Mouse (Mus musculus) skeletal muscle tissue, adult 2 months (tissue): Measurements from ENCODE around the gene Borcs7.

Experiments
- DNase-seq: peaks from one replicate; pipeline ENCODE4 v3.0.0-alpha.2; 2012; ENCODE audit warnings: low read depth, low spot score

The Borcs7 gene

GRCm38 (mm10) chr19:46662784-46663183 is 26.9 kb upstream of the Borcs7 start:
- no peak for DNase-seq

DNA sequence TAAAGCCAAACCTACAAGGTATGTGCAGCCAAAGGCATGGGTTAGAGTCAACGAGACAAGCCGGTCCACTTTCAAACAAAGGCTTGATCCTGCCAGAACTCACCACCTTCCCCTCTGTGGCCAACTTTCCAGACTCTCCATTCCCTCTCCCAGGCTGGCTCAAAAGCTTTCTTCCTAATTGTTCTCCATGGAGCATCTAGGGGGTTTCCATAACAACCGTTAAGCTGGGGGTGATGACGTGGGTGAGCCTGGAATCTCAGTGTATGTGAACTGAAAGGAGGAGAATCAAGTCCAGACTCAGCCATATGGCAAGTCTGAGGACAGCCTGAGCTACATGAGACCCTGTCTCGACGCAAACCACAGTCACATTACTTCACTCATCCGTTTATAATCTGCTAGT is 24.2 kb upstream of the Borcs7 start:
- no peak for DNase-seq

GRCm38 (mm10) chr19:46667300-46667699 is 22.4 kb upstream of the Borcs7 start:
- no peak for DNase-seq

- no peak for DNase-seq
Observed at GRCm38 (mm10) chr19:46668263-46668662, 21.4 kb upstream of the Borcs7 start.

DNA sequence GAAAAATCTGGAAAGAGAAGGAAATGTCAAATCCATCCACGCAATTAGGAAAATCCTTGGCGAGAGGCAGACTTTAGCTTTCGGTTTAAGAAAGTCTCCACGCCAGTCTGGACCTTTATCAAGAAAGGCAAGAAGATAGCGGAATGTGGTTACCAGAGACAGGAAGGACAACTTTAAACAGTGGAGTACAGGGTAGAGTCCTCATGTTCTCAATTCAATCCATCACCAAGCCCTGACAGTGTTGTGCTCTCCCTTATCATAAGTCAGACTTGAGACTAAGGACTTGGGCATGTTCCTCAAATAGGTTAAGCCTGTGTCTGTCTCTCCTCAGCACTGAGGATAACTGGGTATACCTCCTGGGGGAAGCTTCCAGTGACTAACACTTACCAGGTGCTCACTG is 19.9 kb upstream of the Borcs7 start:
- no peak for DNase-seq

DNA sequence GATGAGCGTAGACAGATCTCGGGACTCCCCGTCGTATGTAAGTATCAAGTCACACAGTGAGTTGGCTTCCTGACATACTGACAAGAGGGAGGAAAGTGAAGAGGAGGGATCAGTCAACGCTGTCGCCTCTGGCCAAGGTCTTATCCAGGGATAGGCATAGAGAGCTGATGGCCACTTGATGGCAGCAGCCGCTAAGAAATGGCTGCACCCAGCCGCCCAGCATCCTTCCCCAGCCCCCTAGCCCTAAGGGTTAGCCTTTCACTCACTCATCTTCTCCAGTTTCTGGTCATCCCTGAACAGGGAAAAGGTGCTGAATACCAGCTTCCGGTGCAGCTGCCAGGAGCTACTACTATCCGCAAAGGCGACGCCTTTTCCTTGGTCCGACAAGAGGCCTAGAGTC is 19.0 kb upstream of the Borcs7 start:
- no peak for DNase-seq

DNA sequence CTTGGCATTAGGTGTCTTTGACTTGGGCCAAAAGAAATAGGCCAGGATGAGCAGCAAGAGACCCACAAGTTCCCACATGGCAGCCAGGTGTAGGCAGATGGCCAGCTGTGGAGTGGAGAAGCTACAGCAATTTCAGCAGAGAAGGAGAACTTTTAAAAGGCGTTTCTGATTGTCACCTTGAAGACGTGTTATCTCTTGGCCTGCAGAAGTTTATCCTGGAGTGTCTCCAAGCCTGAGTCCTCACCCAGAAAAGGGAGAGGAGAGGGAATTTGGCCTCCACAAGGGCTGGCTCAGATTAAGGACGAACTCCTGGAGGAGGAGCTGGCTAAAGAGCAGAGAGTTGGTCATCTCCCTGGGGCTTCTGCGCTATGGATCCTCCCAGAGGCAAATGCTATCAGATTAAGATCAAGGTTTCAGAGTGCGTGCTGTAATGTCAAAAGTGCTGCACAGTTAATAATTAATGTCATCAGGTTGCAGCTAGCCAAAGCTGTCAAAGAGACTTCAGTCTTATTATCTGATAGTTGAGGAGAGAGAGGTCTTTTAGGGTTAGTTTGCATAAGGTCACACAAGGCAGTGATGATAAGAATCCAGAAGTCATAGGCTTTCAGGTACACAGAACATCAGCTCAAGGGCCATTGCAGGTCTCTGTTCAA is 16.8 kb upstream of the Borcs7 start, which contains the start of gene Cyp17a1:
Cyp17a1 (minus strand) TSS at position 407 of the 653 bp plus-strand sequence.
- DNase-seq: no peak

DNA sequence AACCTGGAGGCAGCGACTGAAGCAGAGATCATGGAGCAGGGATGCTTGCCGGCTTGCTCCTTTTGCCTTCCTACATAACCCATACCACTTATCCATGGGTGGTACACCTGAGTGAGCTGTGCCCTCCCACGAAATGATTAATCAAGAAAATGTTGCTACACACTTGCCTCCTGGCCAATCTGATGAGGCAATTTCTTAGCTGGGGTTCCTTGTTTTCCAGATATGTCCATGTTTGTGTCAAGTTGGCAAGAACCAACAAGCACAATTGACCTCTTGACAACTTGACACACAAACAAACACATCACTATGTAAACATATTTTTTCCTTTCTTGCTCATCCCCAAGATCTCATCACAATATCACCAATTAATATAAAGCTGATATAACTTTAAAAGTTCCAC is 14.1 kb upstream of the Borcs7 start:
- no peak for DNase-seq

DNA sequence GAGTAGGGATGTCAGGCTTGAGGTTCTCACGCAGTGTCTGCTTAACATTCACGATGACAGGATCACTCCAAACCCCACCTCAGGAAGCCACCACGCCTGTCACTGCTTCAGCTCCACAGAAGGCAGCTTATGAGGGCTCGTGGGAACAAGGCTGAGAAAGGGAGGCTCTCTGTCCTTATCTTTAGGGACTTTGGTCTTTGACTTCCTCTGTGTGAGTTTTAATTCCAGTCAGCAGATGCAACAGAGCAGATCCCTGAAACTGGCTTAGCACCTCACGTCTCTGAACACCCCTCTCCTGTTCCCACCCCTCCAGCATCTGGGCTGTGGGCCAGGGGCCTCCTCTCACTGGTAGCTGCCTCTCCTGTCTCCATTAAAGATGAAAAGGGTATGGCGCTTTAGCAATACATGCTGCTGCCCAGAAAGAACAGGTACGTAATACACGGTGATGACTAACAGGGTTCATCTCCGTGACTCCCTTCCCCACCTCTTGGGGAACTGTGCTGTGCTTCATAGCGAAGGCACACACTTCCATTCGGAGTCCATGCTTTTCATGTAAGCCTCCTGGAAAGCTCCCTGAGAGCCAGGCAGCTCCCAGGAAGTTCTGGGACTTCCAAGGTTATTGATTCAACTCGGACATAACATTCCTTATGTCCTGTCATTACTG is 9.9 kb upstream of the Borcs7 start:
- no peak for DNase-seq

GRCm38 (mm10) chr19:46690387-46690786 is 681 bp downstream of the Borcs7 start:
- no peak for DNase-seq

GRCm38 (mm10) chr19:46691078-46691477 is 1.4 kb downstream of the Borcs7 start:
- no peak for DNase-seq

GRCm38 (mm10) chr19:46693146-46693545 is 3.4 kb downstream of the Borcs7 start:
- DNase-seq: no peak

- no peak for DNase-seq
Observed at GRCm38 (mm10) chr19:46696482-46696881, 6.8 kb downstream of the Borcs7 start.

DNA sequence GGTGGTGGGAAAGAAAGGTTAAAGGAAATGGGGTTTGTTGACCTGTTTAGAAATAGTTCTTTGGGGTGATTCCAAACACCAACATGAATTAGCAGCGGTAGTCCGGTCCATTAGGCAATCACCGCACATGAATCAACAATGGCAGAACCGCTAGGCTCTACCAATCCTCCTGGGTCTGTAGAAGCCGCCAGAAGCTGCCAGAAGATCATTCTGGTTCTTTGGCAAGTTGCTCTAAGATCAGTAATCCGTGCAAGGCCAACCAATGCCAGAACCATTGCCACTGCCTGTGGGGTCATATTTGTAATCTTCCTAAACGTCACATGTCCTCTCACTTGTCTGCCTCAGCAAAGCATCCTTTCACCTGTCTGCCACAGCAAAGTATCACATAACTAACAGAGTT is 7.2 kb downstream of the Borcs7 start:
- no peak for DNase-seq

DNA sequence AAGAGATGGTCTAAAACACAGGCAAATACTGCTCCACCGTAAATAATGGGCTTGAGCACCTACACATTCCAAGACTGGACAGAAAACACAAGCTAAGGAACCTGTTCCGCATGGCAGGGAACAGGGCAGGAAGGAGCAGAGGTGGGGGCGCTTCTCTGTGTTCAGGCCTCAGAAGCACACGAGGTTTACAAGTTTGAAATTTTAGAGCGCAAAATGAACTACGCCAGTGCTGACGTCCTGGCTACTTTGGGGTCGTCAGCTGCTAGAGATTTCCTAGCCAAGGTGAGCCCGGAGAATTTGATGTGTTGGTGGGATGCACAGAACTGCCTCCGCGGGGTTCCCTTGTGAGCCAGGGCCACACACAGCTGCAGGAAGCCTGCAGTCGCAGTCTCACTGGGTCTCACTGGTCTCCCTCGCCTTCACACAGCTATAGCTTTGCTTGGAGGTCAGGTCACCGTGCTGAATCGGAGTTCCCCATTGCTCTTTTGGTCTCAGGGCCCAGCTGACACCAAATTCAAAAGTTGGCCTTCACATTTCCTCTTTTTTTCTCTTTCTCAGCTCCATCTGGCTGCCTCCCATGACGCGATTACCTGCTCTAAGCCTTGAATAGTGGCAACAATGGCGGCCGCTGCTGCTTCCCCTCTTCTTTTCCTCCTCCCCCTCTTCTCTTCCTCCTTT is 8.3 kb downstream of the Borcs7 start:
- DNase-seq: no peak

DNA sequence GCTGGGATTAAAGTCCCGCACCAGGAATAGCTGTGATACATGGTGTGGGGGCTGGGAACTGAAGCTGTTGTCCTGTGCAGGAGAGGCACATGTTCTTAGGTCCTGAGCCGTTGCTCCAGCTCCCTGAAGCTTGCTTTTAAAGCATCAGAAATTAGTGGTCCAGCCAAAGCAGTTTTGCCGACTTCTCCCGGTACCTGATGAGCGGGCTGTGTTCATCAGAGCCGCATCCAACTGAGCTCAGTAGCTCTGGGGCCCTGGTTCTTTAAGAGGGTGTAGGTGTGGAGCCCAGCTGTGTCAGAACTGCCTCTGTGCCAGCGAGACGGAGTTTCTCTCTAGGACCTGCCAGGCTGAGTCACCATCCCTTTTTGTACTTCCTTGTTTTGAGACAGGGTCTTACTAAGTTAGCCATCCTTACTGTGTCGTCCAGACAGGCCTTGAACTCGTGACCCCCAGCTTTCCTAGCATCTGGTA is 9.3 kb downstream of the Borcs7 start:
- DNase-seq: no peak

DNA sequence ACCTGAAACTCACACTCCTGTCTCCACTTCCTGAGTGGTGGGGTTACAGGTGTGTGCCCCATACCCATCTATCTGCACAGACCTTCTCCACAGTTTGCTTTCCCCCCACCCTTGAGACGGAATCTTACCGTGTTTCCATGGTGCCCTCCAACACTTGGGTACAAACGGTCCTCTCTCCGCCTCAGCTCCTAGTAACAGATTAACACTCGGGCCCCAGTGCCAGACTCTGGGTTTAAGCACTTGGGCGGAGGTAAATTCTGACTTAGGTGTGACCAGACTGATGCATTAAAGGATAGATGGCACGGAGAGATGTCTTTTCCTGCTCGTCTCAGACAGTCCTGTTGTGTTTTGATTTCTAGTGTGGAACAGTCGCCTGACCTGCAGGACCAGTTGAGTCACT is 11.4 kb downstream of the Borcs7 start:
- DNase-seq: no peak

DNA sequence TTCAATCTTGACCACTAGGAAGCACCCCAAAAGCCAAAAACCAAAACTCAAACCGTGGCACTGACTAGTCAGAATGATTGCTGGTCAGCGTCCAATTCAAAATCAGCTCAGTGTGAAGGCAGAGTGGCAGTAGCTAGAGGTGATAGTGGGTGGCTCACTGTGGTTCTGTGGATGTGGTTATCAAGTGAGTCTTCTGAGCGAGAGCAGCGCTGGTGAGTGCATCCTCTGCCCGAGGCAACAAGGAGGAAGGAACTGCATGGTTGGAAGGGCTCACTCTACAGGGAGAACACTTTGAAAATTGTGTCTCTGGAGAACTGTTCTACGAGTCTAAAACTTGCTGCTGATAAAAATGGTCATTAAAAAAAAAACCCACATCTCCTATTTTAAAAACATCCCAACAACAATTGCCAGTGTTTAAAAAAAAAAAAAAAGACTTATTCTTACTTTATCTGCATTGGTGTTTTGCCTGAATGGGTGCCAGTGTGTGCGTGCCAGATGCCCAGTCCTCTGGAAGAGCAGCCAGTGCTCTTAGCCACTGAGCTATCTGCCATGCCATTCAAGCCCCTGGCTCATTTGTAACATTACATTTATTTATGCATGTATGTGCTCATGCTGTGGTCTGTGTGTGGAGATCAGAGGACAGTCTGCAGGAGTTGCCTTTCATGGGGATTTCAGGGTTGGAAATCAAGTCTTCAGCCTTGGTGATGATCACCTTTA is 16.2 kb downstream of the Borcs7 start:
- DNase-seq: no peak

DNA sequence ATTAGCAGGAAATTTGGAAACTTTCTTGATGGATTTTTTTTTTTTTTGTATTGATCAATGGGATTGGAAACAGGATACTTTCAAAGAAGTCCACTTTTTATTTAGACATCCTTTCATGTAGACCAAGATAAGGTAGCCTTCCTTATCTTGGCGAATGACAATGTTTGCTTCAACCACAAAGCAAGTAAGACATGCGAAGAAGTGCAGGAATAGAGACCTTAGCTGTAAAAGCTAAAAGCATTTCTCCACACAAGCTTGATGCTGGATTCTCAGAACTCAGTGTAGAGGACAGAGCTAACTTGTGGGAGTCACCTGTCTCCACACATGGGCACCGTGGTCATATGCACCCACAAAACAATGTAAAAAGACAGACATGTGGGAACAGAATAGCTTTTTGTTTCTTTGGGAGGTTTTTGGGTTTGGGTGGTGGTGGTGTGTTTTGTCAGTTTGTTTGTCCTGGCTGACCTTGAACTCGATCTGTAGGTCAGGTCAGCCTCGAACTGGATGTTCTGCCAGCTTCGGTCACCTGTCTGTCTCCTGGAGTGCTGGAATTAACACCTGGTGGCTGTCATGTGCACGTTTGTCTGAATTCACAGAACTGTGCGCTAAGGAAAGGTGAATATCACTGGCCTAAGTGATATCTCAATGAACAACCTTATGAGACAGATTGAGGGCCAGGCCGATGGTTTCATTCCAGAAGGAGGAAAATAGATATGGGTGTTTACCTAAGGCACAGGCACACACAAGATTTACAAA is 17.0 kb downstream of the Borcs7 start:
- no peak for DNase-seq

GRCm38 (mm10) chr19:46707296-46708151 is 17.8 kb downstream of the Borcs7 start, which contains the start of gene As3mt:
Gene As3mt (plus strand): TSS chr19:46707458.
- peak; percentile 40 for DNase-seq
